Mouse (Mus musculus): ENCODE data around the gene Fam133b.
"Not testable (repeated sequence)": the region's sequence is repeated elsewhere in the genome, so short reads cannot be mapped to it uniquely, and the experiment has no call there.

The Fam133b gene

DNA sequence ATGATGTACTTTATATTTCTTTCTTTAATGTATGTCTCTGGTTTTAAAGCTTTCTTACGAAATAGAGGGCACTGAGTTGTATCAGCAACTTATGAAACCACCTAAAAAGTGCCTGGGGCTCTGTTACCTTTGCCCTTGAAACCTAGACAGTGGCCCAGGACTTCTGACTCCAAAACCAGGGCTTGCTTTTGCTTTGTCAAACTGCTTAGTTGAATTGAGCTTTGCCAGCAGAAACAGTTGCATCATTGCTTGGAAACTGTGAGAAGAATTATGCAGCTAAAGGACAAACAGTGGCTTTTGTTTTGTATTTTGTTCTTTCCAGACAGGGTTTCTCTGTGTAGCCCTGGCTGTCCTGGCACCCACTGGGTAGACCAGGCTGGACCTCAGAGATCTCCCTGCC, 56.7 kb downstream of the Fam133b start:
- DNase-seq (ENCODE audit: low spot score), result no peak

DNA sequence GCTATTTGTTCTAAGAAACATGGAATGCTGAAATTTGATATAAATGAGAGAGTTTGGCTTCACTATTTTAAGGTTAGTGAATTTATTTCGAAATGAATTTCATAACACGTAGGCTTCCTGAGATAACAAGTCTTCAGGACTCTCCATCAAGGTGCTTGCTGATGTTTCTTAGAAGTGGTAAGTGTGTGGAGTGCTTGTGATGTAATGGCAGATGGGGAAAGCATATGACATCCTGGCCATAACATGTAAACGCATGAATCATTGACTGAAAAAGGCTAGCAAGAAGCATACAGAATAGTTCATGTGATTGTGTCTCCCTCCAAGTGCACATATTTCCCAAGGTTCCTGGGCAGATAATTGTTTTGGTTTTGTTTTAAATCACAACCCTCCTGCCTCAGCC, 57.2 kb downstream of the Fam133b start:
- no peak for DNase-seq (ENCODE audit: low spot score)

- DNase-seq (ENCODE audit: low spot score), result no peak
These were observed 63.5 kb downstream of the Fam133b start for GRCm38 (mm10) chr5:3607114-3607513.

DNA sequence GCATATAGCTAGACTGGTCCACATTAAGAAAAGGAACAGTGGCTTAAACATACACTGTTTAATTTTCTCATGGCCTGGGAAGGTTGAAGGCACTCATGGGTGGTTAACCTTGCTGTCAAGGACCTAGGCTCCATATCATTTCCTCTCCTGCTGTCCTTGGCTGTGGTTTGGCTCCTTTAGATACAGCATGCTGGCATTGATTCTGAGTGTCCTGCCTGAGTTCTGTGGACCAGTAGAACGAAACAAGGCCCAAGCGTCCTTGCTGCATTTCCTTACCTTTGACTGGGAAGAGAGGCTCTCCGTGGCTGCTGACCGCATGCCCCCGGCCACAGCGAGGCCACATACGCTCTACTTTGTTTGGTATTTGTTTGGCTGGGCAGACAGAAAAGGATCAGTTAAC, 65.6 kb downstream of the Fam133b start:
- no peak for DNase-seq (ENCODE audit: low spot score)

DNA sequence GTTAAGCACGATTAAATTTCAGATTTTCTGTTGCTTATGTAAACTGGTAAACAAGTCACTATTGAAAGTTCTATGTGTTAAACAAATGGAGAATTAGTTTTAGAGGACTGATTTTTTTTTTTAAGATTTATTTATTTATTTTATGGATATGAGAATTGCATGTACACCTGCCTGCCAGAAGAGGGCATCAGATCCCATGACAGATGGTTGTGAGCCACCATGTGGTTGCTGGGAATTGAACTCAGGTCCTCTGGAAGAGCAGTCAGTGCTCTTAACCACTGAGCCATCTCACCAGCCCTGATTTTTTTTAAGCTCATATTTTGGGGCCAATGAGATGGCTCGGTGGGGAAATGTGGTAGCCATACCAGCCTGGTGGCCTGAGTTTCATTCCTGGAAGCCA, 68.2 kb downstream of the Fam133b start:
- not testable (repeated sequence) for DNase-seq (ENCODE audit: low spot score)
